Mouse (Mus musculus) limb, embryonic 15.5 days (tissue): ENCODE measurements at regions not wholly inside any gene's neighbourhood (a gene's known extent, or its start where the extent isn't known, plus 50 kb on each side); places are given as distances from the start of the nearest gene placed in this dataset. TPM values are rescaled to one million over a fixed set of nuclear protein-coding genes. Genes with fewer than 3 reads are reported as not detected.

Source experiments
- ATAC-seq: fragments of 200-750 bp; cut with Nextera tagmentation; 2 replicates; pipeline ENCODE4 v1.8.0; 2017; ENCODE audit warnings: low read depth, moderate TSS enrichment; ENCODE audit not compliant: insufficient number of reproducible peaks, low FRiP score, low TSS enrichment
- H3K27ac ChIP-seq: fragments of 300-500 bp; sonication (generic); 2 replicates; pipeline ENCODE4 v1.5.1; 2015; ENCODE audit warnings: moderate library complexity, mild to moderate bottlenecking, inconsistent platforms
- H3K27me3 ChIP-seq: fragments of 300-500 bp; sonication (generic); 2 replicates; pipeline ENCODE4 v1.6.1; 2015; ENCODE audit warnings: inconsistent platforms
- H3K36me3 ChIP-seq: fragments of 300-500 bp; sonication (generic); 2 replicates; pipeline ENCODE4 v1.6.1; 2015; ENCODE audit warnings: inconsistent platforms
- H3K4me1 ChIP-seq: fragments of 300-500 bp; sonication (generic); 2 replicates; pipeline ENCODE4 v1.6.1; 2015; ENCODE audit warnings: inconsistent platforms
- H3K4me2 ChIP-seq: fragments of 300-500 bp; sonication (generic); 2 replicates; pipeline ENCODE4 v1.6.1; 2015; ENCODE audit warnings: mild to moderate bottlenecking, inconsistent platforms
- H3K4me3 ChIP-seq: fragments of 300-500 bp; sonication (generic); 2 replicates; pipeline ENCODE4 v1.5.1; 2015; ENCODE audit warnings: mild to moderate bottlenecking, inconsistent platforms
- H3K9ac ChIP-seq: fragments of 300-500 bp; sonication (generic); 2 replicates; pipeline ENCODE4 v1.6.1; 2015; ENCODE audit warnings: inconsistent platforms
- H3K9me3 ChIP-seq: fragments of 300-500 bp; sonication (generic); 2 replicates; pipeline ENCODE4 v1.6.1; 2016; ENCODE audit warnings: inconsistent platforms
- WGBS: fragments of 180-500 bp; shearing (Covaris S2); methylation state at CpG from one replicate; pipeline ENCODE4 v1.1.7; 2015; 5-methylcytosine and 5-hydroxymethylcytosine counted together
- microRNA-seq: library from miRNA; unstranded; fragments of <30 nt; microRNA quantifications from one replicate; pipeline ENCODE4, GENCODE M21; 2016

DNA sequence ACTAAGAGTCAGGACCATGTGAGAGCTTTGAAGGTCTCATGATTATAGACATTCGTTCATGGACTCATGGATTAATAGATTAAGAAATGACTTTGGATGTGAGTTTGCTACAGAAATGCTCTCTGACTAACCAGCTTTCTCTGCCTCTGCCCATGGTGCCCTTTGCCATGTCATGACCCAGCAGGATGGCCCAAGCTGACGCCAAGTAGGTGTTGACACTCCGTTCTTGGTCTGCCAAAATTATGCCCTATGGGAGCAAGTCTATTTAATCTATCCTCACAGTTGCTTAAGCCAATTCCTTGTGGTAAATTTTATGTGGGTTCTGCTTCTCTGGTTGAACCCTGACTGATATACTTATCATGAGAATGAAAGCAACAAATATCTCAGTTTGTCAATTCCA lies 73.7 kb upstream of the Gm9747 start:
- Histone ChIP-seq H3K27me3 (no peaks in the 10 kb centered on the region), H3K9me3 (no peaks in the 10 kb centered on the region), H3K9ac (no peak overlapping the region), H3K4me1 (no peaks in the 10 kb centered on the region), H3K27ac (no peak overlapping the region), H3K4me2 (no peak overlapping the region), H3K36me3 (no peaks in the 10 kb centered on the region), H3K4me3 (no peak overlapping the region)
- no peak for ATAC-seq
- 83% methylated on average over 3 of the region's 3 CpGs for WGBS

DNA sequence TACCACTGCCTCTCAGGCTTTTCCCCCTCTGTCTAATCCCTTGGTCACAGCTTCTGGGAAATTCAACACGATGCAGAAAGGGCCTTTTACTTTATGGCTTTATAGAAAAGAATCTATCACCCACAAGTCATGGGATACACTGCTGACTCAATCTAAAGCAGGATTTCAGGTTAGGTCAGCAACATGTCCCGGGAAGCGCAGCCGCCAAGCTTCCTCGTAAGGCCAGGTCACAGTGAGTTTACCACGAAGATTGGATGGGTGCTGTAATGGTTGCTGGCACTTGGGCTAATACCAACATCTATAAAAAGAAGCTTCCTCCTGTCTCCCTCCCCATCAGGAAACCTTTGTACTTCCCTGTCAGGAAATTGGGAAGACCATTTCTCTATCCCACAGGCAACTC lies 70.0 kb upstream of the Gm9747 start:
- H3K36me3 ChIP-seq: no peaks in the 10 kb centered on the region
- H3K27me3 ChIP-seq: no peaks in the 10 kb centered on the region
- no peak overlapping the region for H3K4me3 ChIP-seq
- ATAC-seq: no peak
- no peaks in the 10 kb centered on the region for H3K4me1 ChIP-seq
- no peak overlapping the region for H3K27ac ChIP-seq
- H3K9ac ChIP-seq: no peak overlapping the region
- H3K4me2 ChIP-seq: no peak overlapping the region
- no peaks in the 10 kb centered on the region for H3K9me3 ChIP-seq
- WGBS: 74% methylated on average over 6 of the region's 6 CpGs

DNA sequence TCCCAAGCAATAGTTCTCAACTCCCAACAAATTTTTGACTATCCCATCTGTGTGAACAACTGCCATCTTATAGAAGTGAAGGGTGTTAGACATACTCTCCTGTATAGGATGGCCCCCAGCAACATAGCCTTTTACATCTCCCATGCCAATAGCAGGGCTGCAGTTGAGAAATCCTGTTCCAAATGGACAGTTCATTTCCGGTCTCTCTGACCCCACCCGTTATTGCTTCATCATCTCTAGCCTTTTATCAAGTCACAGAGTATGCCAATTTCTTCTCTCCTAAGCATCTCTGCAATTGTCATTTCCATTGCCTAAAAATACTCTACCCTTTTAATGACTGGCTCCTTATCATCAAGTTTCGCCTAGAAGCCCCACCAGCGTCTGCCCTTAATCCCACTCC lies 64.8 kb upstream of the Gm9747 start:
- H3K27me3 ChIP-seq: no peaks in the 10 kb centered on the region
- no peak for ATAC-seq
- 81% methylated on average over 4 of the region's 4 CpGs for WGBS

DNA sequence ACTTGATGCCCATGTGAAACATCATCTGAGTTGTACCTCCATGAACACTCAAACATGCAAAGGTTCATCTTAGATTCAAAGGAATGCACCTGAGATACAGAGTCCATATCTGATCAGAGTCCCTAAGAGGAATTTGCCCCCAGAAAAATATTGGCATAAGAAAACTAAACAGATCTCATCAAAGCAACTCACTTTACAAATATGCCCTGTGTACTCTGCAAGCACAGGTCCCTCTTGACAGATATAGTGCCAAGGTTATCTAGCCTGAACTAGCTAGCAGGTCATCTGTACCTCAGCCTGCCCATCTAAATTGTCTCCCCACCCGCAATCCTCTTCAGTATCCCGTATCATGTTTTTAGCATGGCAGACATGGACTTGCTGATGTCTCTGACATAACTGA lies 64.0 kb upstream of the Gm9747 start:
- no peaks in the 10 kb centered on the region for H3K4me1 ChIP-seq
- ATAC-seq: no peak
- H3K4me3 ChIP-seq: no peak overlapping the region
- no peaks in the 10 kb centered on the region for H3K36me3 ChIP-seq
- 96% methylated on average over 2 of the region's 2 CpGs for WGBS
- no peaks in the 10 kb centered on the region for H3K27me3 ChIP-seq
- H3K27ac ChIP-seq: no peak overlapping the region
- H3K4me2 ChIP-seq: no peak overlapping the region
- no peaks in the 10 kb centered on the region for H3K9me3 ChIP-seq
- H3K9ac ChIP-seq: no peak overlapping the region

More for the DNA sequence above, 64.8 kb upstream of the Gm9747 start:
- Histone ChIP-seq H3K36me3 (no peaks in the 10 kb centered on the region), H3K27ac (no peak overlapping the region), H3K9me3 (no peaks in the 10 kb centered on the region), H3K4me3 (no peak overlapping the region), H3K4me1 (no peaks in the 10 kb centered on the region), H3K9ac (no peak overlapping the region), H3K4me2 (no peak overlapping the region)

DNA sequence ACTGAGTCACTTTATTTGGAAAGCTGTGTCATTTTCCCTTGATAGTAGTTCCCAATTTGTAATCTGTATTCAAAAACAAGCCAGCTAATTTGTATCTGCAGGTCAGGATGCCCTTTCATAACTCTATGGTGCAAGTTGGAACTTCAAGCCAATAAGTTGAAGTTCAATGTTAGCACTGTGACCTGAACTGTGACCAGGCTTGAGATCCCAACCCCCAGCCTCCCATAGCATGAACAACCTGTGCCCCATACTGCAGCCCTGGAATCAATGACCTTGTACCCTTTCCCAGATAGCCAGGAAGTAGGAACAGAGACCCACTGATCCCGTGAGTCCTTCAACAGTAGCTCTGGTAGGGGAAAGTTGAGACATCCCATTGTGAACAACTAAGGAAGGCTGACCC lies 52.5 kb upstream of the Gm9747 start:
- H3K9ac ChIP-seq: no peak overlapping the region
- H3K27me3 ChIP-seq: no peaks in the 10 kb centered on the region
- H3K4me1 ChIP-seq: no peaks in the 10 kb centered on the region
- H3K4me3 ChIP-seq: no peak overlapping the region
- no peak overlapping the region for H3K4me2 ChIP-seq
- WGBS: 78% methylated on average over 1 of the region's 1 CpGs
- no peaks in the 10 kb centered on the region for H3K9me3 ChIP-seq
- H3K27ac ChIP-seq: no peak overlapping the region
- ATAC-seq: no peak
- H3K36me3 ChIP-seq: no peaks in the 10 kb centered on the region

Small RNA genes in the stretch of these regions (microRNA-seq; reads per million reads assigned to microRNA genes)
- gene Mir6344: not detected
